Mouse (Mus musculus) stomach, embryonic 14.5 days (tissue): ENCODE data around the gene Retnla. TPM values are rescaled to one million over a fixed set of nuclear protein-coding genes. Genes with fewer than 3 reads are reported as not detected.

ENCODE experiments used
- ATAC-seq: fragments of 200-750 bp; cut with Nextera tagmentation; 2 replicates; pipeline ENCODE4 v1.8.0; 2017; ENCODE audit warnings: low read depth, moderate TSS enrichment; ENCODE audit not compliant: insufficient number of reproducible peaks, insufficient read depth, low FRiP score
- H3K27ac ChIP-seq: fragments of 300-500 bp; sonication (generic); 2 replicates; pipeline ENCODE4 v1.5.1; 2014; ENCODE audit warnings: mild to moderate bottlenecking, low read length, moderate library complexity, mixed read lengths
- H3K27me3 ChIP-seq: fragments of 300-500 bp; sonication (generic); 2 replicates; pipeline ENCODE4 v1.6.1; 2014; ENCODE audit warnings: low read length, control low read depth, mixed read lengths; ENCODE audit not compliant: control insufficient read depth, insufficient read depth
- H3K36me3 ChIP-seq: fragments of 300-500 bp; sonication (generic); 2 replicates; pipeline ENCODE4 v1.6.1; 2014; ENCODE audit warnings: mild to moderate bottlenecking, control low read depth, low read length, moderate library complexity, mixed read lengths; ENCODE audit not compliant: control insufficient read depth, insufficient read depth
- H3K4me1 ChIP-seq: fragments of 300-500 bp; sonication (generic); 2 replicates; pipeline ENCODE4 v1.6.1; 2014; ENCODE audit warnings: low read length, control low read depth, mixed read lengths; ENCODE audit not compliant: control insufficient read depth, insufficient read depth
- H3K4me2 ChIP-seq: fragments of 300-500 bp; sonication (generic); replicated peaks from 2 replicates; pipeline ENCODE4 v1.6.1; 2014; ENCODE audit warnings: low read depth, low read length, control low read depth
- H3K4me3 ChIP-seq: fragments of 300-500 bp; sonication (generic); 2 replicates; pipeline ENCODE4 v1.5.1; 2014; ENCODE audit warnings: low read depth, low read length, control low read depth
- H3K9ac ChIP-seq: fragments of 300-500 bp; sonication (generic); replicated peaks from 2 replicates; pipeline ENCODE4 v1.6.1; 2014; ENCODE audit warnings: low read depth, mild to moderate bottlenecking, control low read depth, low read length, moderate library complexity, mixed read lengths
- H3K9me3 ChIP-seq: fragments of 300-500 bp; sonication (generic); 2 replicates; pipeline ENCODE4 v1.6.1; 2016; ENCODE audit warnings: low read depth, low read length, control low read depth; ENCODE audit not compliant: control insufficient read depth
- WGBS: fragments of 180-500 bp; shearing (Covaris S2); extraction: QIAGEN DNeasy Blood & Tissue Kit; methylation state at CpG from one replicate; pipeline ENCODE4 v1.1.7; 2014; 5-methylcytosine and 5-hydroxymethylcytosine counted together
- polyA plus RNA-seq: library from polyadenylated mRNA; unstranded; fragments of >200 nt; fragmentation: Nextera tagmentation; extraction: Ambion mirVana; gene quantifications from 2 replicates; pipeline ENCODE4 v1.2.1, GENCODE M21; 2014

Retnla gene
- polyA plus RNA-seq, 1 experiment from 2014 or later, result 0.45 TPM

DNA sequence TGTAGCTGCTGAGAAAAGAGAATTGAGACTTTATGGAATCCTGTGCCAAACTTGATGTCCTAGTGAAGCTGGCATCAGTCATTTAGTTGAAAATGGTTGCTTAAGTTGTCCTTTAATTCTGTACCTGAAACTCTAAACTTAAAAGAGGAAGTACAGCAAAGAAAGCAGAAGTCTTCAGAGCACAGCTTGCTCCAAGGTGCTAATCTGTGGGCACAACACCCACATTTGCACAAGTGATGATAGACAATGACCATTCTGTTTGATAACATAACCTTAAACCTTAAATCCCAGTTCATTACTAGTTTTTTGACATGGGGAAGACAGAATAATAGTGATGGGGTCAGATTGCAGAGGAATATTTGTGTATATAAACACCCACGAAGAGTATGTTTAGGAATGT is 26.3 kb downstream of the Retnla start:
- 33% methylated on average over 1 of the region's 1 CpGs for WGBS
- ATAC-seq, result no peak

GRCm38 (mm10) chr16:48869671-48870070 is 27.3 kb downstream of the Retnla start:
- no peak overlapping the region for H3K4me3 ChIP-seq

More for the DNA sequence above, 26.3 kb downstream of the Retnla start:
- no peaks in the 10 kb centered on the region for H3K36me3 ChIP-seq
- H3K4me3 ChIP-seq, result no peak overlapping the region
- H3K27ac ChIP-seq, result no peak overlapping the region
- H3K27me3 ChIP-seq, result no peaks in the 10 kb centered on the region
- H3K9ac ChIP-seq, result no peak overlapping the region
- H3K4me2 ChIP-seq, result no peak overlapping the region
- no peaks in the 10 kb centered on the region for H3K4me1 ChIP-seq
- H3K9me3 ChIP-seq, result no peaks in the 10 kb centered on the region

GRCm38 (mm10) chr16:48871754-48872153 is 29.4 kb downstream of the Retnla start:
- ATAC-seq, result no peak
- Histone ChIP-seq H3K36me3 (no peaks in the 10 kb centered on the region), H3K4me3 (no peak overlapping the region), H3K27me3 (no peaks in the 10 kb centered on the region), H3K4me2 (no peak overlapping the region), H3K27ac (no peak overlapping the region), H3K9me3 (no peaks in the 10 kb centered on the region), H3K9ac (no peak overlapping the region), H3K4me1 (no peaks in the 10 kb centered on the region)
- 97% methylated on average over 1 of the region's 1 CpGs for WGBS

More at GRCm38 (mm10) chr16:48869671-48870070, 27.3 kb downstream of the Retnla start:
- 76% methylated on average over 3 of the region's 3 CpGs for WGBS
- no peak overlapping the region for H3K4me2 ChIP-seq
- no peaks in the 10 kb centered on the region for H3K4me1 ChIP-seq
- H3K9me3 ChIP-seq, result no peaks in the 10 kb centered on the region
- H3K27ac ChIP-seq, result no peak overlapping the region
- H3K36me3 ChIP-seq, result no peaks in the 10 kb centered on the region
- H3K27me3 ChIP-seq, result no peaks in the 10 kb centered on the region
- ATAC-seq, result no peak
- H3K9ac ChIP-seq, result no peak overlapping the region

DNA sequence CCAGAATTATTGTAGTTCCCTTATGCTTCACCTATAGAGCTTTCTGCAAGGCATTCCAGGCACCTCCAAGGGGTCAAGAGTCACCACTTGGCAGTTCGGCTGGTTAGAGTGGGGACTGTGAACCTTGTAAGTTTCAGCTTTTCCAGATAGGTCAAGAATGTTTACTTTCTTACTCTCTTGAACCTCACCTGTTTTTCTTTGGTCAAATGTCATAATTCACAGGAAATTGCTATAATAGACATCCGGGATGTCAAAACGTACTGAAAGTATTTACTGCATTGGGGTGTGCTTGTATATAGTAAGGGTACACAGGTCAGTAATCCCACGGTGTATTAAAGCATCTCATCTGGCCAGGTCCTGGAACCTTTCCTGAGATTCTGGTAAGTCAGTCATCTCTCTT is 30.0 kb downstream of the Retnla start, which contains the start of gene Retnlg:
TSS of gene Retnlg (plus strand) at position 301 of the 400 bp plus-strand sequence.
- no peaks in the 10 kb centered on the region for H3K9me3 ChIP-seq
- no peak within 1 kb of the TSS for H3K27ac ChIP-seq
- 47% methylated on average over 4 of the region's 4 CpGs for WGBS
- no peak within 1 kb of the TSS for H3K4me2 ChIP-seq
- H3K9ac ChIP-seq, result no peak within 1 kb of the TSS
- no peak for ATAC-seq
- no peaks in the 10 kb centered on the region for H3K36me3 ChIP-seq
- no peaks in the 10 kb centered on the region for H3K27me3 ChIP-seq
- no peak within 1 kb of the TSS for H3K4me3 ChIP-seq
- no peaks in the 10 kb centered on the region for H3K4me1 ChIP-seq

- H3K27me3 ChIP-seq, result no peaks in the 10 kb centered on the region
- H3K9ac ChIP-seq, result no peak overlapping the region
- H3K36me3 ChIP-seq, result no peaks in the 10 kb centered on the region
- no peak overlapping the region for H3K27ac ChIP-seq
- H3K9me3 ChIP-seq, result no peaks in the 10 kb centered on the region
- no peak for ATAC-seq
- H3K4me2 ChIP-seq, result no peak overlapping the region
- WGBS, result 15% methylated on average over 2 of the region's 2 CpGs
- no peak overlapping the region for H3K4me3 ChIP-seq
- no peaks in the 10 kb centered on the region for H3K4me1 ChIP-seq
These were observed 48.4 kb downstream of the Retnla start for GRCm38 (mm10) chr16:48890733-48891132.

Other genes with a start within 250 kb of the Retnla start
- 0.27 TPM in 1 of 2 replicates, not detected in the other for gene Trat1, start 70.5 kb upstream of the Retnla start, polyA plus RNA-seq
- 0.39 TPM in 1 of 2 replicates, not detected in the other for gene Retnlb, start 25.7 kb upstream of the Retnla start, polyA plus RNA-seq
- gene Retnlg, start 30.1 kb downstream of the Retnla start, polyA plus RNA-seq, result 0.78 and 1.2 TPM in 2 replicates
- gene Dzip3, start 151.6 kb downstream of the Retnla start, polyA plus RNA-seq, result 36.1 and 40.6 TPM in 2 replicates
- gene Cip2a, start 151.6 kb downstream of the Retnla start, polyA plus RNA-seq, result 34.9 and 35.4 TPM in 2 replicates
- not detected in 2 replicates for gene Myh15, start 214.9 kb downstream of the Retnla start, polyA plus RNA-seq